Mouse (Mus musculus): ENCODE measurements around the gene Plxna4.

Gene Plxna4

GRCm38 (mm10) chr6:32226636-32227035 lies 361.4 kb downstream of the Plxna4 start:
- DNase-seq: no peak

GRCm38 (mm10) chr6:32224007-32224703 lies 363.8 kb downstream of the Plxna4 start:
- DNase-seq: peak; percentile 44

DNA sequence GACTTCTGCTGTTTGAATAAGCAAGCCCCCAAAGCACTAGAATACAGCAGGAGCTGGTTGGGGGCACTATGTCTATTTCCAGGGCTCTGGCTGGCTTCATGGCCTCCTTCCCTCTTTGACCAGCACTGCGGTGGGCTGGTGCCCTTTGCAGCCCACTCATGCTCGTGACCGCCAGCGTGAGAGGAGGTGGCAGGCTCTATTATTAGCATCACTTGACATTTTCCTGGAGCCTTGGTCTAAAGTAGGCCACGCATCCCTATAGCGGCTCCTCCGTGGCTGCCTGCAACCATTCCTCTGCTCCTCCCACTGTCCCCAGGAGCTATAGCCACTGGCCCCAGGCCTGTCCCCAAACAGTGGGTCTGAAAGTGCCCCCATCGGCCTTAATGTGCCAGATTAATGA lies 367.2 kb downstream of the Plxna4 start:
- DNase-seq: no peak

DNA sequence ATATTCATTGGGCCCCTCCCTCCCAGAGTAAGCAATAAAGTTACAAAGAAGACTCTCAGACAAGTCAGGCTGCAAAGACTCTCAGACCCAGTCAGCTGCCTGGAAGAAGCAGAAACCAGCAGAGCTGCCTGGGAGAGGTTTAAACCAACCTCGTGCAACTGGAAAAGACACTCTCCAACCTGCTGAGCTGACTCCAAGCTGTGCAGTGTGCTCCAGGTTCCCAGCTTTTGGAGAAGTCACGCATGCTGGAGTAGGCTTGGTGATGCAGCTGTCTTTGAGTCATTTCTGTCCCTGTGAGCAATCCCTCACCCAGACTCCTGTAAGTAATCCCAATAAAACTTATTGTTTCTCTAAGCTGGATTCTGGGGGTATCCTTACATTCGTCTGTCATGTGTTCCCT lies 369.4 kb downstream of the Plxna4 start:
- DNase-seq: no peak

- DNase-seq: no peak
These were observed 375.6 kb downstream of the Plxna4 start for GRCm38 (mm10) chr6:32212439-32212838.

GRCm38 (mm10) chr6:32210139-32210538 lies 377.9 kb downstream of the Plxna4 start:
- DNase-seq: no peak

GRCm38 (mm10) chr6:32208951-32209350 lies 379.0 kb downstream of the Plxna4 start:
- DNase-seq: no peak

GRCm38 (mm10) chr6:32204253-32204652 lies 383.7 kb downstream of the Plxna4 start:
- DNase-seq: no peak

DNA sequence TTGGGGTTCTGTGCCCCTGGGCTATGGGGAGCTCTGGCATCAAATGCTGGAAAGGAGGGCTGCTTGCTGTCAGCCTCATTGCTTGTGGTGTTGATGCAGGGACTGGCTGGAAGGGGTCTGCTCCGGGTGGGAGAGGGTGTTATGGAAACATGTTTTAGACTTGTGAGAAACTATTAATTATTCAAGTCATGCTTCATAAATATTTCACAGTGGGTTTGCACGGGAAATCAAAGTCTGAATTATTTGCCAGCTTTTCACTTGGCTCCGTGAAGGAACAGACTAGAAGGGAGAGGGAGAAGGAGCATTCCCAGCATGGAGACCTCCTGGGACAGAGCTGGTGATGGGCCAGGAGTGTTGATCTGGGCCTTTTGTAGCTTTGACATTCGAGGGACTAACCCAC lies 384.6 kb downstream of the Plxna4 start:
- no peak for DNase-seq

DNA sequence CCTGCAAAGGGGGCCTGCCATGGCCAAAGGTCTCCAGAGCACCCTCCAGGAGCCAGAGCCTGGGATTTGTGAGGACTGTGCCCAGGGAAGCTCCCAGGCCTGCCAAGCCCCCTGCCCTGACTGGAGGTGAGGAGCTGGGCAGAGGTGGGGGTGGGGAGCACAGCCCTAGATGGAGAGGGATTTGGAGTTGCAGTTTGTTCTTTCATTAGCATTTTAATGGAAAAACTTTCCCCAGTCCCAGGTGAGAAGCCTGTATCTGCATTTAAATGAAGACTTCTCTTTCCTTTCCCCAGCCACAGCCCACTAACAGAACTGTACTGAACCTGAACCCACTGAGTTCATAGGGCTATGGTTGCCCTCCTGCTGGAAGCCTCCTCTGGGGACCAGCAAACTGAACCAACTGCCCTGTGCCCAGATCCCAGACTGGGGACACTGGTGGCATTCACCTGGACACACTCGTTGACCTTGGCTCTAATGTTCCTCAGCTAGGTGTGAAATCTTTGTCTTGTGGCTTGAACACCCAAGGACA lies 385.3 kb downstream of the Plxna4 start:
- DNase-seq: no peak

GRCm38 (mm10) chr6:32201506-32201905 lies 386.5 kb downstream of the Plxna4 start:
- no peak for DNase-seq

DNA sequence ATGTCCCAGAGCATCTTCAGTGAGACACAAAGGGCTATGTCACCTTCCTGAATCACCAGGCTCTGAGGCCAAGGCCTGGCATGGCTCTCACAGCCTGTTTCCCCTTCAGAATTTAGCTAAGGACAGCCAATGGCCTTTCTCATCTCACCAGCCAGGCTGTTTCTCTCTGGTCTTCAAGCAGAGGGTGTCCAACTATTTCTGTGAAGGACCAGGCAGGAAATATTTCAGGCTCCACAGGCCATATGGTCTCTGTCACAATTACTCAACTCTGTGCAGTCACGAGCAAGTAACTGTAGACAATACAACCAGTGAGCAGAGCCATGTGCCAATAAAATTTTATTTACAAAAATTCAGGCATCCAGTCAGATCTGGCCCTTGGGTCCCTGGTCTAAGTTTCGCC lies 388.4 kb downstream of the Plxna4 start:
- no peak for DNase-seq

GRCm38 (mm10) chr6:32196913-32197312 lies 391.1 kb downstream of the Plxna4 start:
- no peak for DNase-seq

DNA sequence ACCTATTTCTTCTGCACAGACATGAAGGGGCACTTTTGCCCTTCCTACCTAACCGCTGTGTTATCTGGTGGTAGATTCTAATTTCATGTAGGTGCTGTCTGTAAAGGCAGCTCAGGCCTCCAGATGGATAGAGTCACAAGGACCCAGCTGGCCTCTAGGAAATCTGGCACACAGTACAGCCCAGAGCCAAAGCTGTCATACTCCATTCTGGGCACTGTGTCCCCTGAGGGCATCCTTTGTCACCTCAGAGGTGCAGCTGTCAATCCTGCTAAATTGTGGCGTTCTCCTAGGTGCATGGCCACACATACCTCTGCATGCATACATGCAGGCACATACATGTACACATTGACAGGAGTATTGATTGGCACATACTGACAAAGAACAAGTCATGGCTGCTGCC lies 394.9 kb downstream of the Plxna4 start:
- no peak for DNase-seq

DNA sequence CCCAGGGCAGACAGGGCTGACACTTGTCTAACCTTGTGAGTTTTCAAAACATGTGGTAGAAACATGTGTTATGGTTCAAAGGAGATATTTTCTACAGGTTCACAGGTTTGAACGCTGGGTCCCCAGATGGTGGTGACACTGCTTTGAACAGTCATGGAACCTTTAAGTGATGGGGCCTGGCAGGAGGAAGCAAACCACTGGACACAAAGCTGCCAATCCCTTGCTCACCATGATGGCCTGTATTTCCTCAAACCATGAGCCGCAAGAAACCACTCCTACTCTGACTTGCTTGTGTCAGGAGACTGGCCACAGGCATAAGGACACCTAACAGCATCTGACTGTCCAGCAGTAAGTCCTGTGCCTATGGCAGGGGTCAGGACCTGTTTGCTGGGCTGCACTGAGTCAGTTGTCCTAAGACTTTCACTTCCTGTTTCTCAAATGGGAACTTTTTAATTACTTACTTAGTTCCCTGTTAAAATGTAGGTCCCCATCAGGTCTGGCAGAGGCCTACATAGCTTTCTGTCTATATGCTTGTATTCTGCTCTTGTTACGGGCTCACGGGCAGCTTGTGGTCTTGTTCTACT lies 403.5 kb downstream of the Plxna4 start:
- DNase-seq: no peak

GRCm38 (mm10) chr6:32183651-32184185 lies 404.3 kb downstream of the Plxna4 start:
- no peak for DNase-seq

GRCm38 (mm10) chr6:32180012-32180358 lies 408.0 kb downstream of the Plxna4 start:
- DNase-seq: no peak

GRCm38 (mm10) chr6:32179346-32180011 lies 408.5 kb downstream of the Plxna4 start:
- no peak for DNase-seq

DNA sequence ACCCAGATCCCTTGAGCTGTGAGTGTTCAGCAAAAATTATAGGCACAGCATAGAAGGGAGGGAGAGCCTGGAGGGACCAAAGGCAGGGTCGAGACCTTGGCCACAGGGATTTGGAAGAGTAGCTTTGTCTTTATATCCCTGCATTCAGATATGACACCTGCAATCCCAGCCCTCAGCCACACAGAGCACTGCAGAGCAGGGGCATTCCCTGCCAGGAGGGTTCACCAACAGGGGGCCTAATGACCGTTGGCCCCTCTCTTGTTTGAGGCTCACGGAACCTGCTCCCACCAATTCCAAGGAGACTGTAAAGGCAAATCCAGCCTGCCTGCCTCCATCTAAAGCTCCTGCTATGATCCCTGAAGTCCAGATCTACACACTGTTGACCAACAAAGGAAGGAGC lies 410.1 kb downstream of the Plxna4 start:
- DNase-seq: no peak

DNA sequence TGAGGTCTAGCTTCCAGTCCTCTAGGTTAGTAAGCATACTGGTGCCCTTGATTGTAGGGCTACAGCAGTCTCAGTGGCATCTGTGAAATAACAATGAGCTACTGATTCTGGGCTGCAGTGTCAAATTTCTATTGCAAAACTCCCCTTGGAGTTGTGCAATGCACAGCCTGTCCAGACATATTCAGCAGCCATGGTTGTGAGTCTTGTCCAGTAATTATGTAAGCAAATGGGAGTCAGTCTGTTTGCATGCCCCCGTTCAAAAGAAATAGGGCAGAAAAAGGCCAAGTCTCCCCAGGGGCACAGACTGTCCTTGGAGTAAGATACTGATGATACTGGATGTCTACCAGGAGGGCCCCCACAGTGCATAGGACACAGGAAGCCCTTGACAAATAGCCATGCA lies 420.3 kb downstream of the Plxna4 start:
- DNase-seq: no peak

GRCm38 (mm10) chr6:32160370-32160769 lies 427.6 kb downstream of the Plxna4 start:
- DNase-seq: no peak

- no peak for DNase-seq
These were observed 428.1 kb downstream of the Plxna4 start for GRCm38 (mm10) chr6:32159931-32160330.

DNA sequence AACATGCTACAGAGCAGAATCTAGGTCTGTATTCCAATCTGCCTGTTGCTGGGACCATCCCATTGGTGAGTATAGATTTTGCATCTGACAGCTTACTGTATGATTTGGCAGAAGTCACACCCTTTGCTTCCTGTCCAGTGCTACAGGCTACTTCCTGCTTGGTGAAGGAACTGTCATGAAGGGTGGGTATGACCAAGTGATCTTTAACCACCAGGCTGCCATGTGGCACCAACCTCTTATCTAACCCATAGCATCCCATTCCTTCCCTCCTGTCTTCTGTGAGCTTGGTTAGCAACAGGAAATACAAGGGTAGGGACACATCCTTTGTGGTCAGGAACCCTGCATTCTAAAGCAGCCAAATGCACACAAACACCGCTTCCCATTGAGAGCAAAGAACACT lies 429.6 kb downstream of the Plxna4 start:
- no peak for DNase-seq

- no peak for DNase-seq
These were observed 434.8 kb downstream of the Plxna4 start for GRCm38 (mm10) chr6:32153170-32153569.

Measured in layer of hippocampus, adult 9-11 months (tissue).